Mouse (Mus musculus) bone marrow macrophage, adult 2 months (primary cell): ENCODE results near the gene Fancm.

ENCODE experiments used
- CTCF ChIP-seq: IDR thresholded peaks from 2 replicates; pipeline ENCODE4 v1.5.1; 2012; ENCODE audit warnings: low read depth, mild to moderate bottlenecking, low read length, moderate library complexity
- POLR2A ChIP-seq: IDR thresholded peaks from 2 replicates; pipeline ENCODE4 v1.6.1; 2012; ENCODE audit warnings: mild to moderate bottlenecking, low read depth, low read length, borderline replicate concordance

DNA sequence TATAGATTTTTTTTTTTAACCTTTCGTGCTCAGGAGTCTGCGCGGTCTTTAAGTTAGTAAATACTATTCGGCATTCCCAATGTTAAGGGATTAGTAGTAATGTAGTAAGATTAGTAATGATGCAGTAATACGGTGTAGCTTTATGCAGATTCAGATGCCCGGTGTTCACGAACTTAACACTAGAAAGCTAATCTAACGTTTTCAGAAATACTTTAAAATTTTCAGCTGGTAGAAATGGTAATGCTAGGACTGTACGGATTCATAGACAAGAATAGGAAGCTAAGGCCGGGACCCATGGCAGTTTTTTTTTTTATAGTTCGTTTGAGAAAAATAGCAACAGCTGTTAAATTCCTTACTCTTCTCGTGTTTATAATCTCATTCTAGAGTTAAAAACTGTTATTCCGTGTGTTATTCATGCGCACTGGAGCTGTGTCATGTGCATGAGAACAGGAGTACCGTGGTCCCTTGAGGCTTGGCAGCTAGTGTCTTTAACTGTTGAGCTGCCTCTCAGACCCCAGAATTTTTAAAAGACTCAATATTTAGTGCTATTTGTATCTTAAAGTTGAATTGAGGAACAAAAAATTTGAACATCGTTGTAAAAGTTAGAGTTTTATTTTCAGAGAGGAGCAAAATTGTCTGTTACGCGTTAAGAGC lies 38.4 kb upstream of the Fancm start:
- TF ChIP-seq POLR2A (no peak), CTCF (no peak)
